Mouse (Mus musculus) midbrain, embryonic 12.5 days (tissue): ENCODE data around the gene Clta. TPM values are rescaled to one million over a fixed set of nuclear protein-coding genes. Genes with fewer than 3 reads are reported as not detected.

ENCODE experiments used
- ATAC-seq: fragments of 200-750 bp; cut with Nextera tagmentation; 2 replicates; pipeline ENCODE4 v1.8.0; 2017; ENCODE audit warnings: low read depth, moderate TSS enrichment, moderate library complexity; ENCODE audit not compliant: low FRiP score
- H3K27ac ChIP-seq: fragments of 300-500 bp; sonication (generic); replicated peaks from 2 replicates; pipeline ENCODE4 v1.5.1; 2016; ENCODE audit warnings: mild to moderate bottlenecking
- H3K27me3 ChIP-seq: fragments of 300-500 bp; sonication (generic); 2 replicates; pipeline ENCODE4 v1.6.1; 2016; ENCODE audit warnings: mild to moderate bottlenecking
- H3K36me3 ChIP-seq: fragments of 300-500 bp; sonication (generic); 2 replicates; pipeline ENCODE4 v1.6.1; 2016
- H3K4me1 ChIP-seq: fragments of 300-500 bp; sonication (generic); 2 replicates; pipeline ENCODE4 v1.6.1; 2016
- H3K4me2 ChIP-seq: fragments of 300-500 bp; sonication (generic); replicated peaks from 2 replicates; pipeline ENCODE4 v1.6.1; 2016; ENCODE audit warnings: mild to moderate bottlenecking, moderate library complexity
- H3K4me3 ChIP-seq: fragments of 300-500 bp; sonication (generic); 2 replicates; pipeline ENCODE4 v1.5.1; 2016; ENCODE audit warnings: mild to moderate bottlenecking
- H3K9ac ChIP-seq: fragments of 300-500 bp; sonication (generic); replicated peaks from 2 replicates; pipeline ENCODE4 v1.6.1; 2016; ENCODE audit warnings: mild to moderate bottlenecking, moderate library complexity
- H3K9me3 ChIP-seq: fragments of 300-500 bp; sonication (generic); 2 replicates; pipeline ENCODE4 v1.6.1; 2016; ENCODE audit warnings: mild to moderate bottlenecking
- WGBS: fragments of 180-500 bp; shearing (Covaris S2); methylation state at CpG from one replicate; pipeline ENCODE4 v1.1.7; 2016; 5-methylcytosine and 5-hydroxymethylcytosine counted together
- polyA plus RNA-seq: library from polyadenylated mRNA; unstranded; fragments of >200 nt; fragmentation: Nextera tagmentation; extraction: Ambion mirVana; gene quantifications from 2 replicates; pipeline ENCODE4 v1.2.1, GENCODE M21; 2016

Gene Clta
- polyA plus RNA-seq, 1 experiment from 2014 or later: 233 TPM

DNA sequence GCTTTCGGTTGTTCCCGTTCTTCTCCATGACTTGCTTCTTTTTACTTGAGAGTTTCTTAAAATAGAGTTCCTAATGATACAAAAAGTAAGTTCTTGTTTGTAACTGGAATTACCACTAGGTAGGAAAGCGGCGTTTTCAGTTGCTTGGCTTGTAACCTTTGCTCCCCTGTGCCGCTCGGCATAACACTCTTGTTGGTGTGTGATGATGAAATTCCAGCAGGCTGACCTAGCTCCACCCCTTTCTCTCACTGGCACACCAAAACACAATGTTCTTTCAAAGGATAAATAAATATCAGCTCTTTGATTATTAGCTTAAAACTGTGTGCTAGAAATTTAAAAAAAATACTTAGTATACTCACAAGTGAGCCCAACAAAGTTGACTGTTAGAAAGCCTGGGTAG lies 62.6 kb downstream of the Clta start:
- Histone ChIP-seq H3K27me3 (peaks cover 24% of the 10 kb centered on the region), H3K4me3 (no peak overlapping the region), H3K27ac (no peak overlapping the region), H3K36me3 (no peaks in the 10 kb centered on the region), H3K4me1 (peaks cover 15% of the 10 kb centered on the region), H3K9me3 (no peaks in the 10 kb centered on the region), H3K4me2 (no peak overlapping the region), H3K9ac (no peak overlapping the region)
- ATAC-seq: no peak
- WGBS: 93% methylated on average over 6 of the region's 6 CpGs

- peaks cover 29% of the 10 kb centered on the region for H3K27me3 ChIP-seq
- H3K36me3 ChIP-seq: no peaks in the 10 kb centered on the region
- no peak for ATAC-seq
- no peak overlapping the region for H3K9ac ChIP-seq
- 34% methylated on average over 9 of the region's 9 CpGs for WGBS
- H3K27ac ChIP-seq: no peak overlapping the region
- no peaks in the 10 kb centered on the region for H3K9me3 ChIP-seq
- H3K4me3 ChIP-seq: no peak overlapping the region
- peaks cover 16% of the 10 kb centered on the region for H3K4me1 ChIP-seq
- no peak overlapping the region for H3K4me2 ChIP-seq
Measured at GRCm38 (mm10) chr4:44068736-44069135, 64.5 kb downstream of the Clta start.

GRCm38 (mm10) chr4:44069411-44069810 lies 65.2 kb downstream of the Clta start:
- no peaks in the 10 kb centered on the region for H3K9me3 ChIP-seq
- no peak overlapping the region for H3K4me2 ChIP-seq
- no peak for ATAC-seq
- peaks cover 16% of the 10 kb centered on the region for H3K4me1 ChIP-seq
- no peak overlapping the region for H3K27ac ChIP-seq
- 93% methylated on average over 4 of the region's 4 CpGs for WGBS
- H3K4me3 ChIP-seq: no peak overlapping the region
- H3K9ac ChIP-seq: no peak overlapping the region
- H3K36me3 ChIP-seq: no peaks in the 10 kb centered on the region
- peaks cover 34% of the 10 kb centered on the region for H3K27me3 ChIP-seq

GRCm38 (mm10) chr4:44070641-44071040 lies 66.4 kb downstream of the Clta start:
- no peaks in the 10 kb centered on the region for H3K9me3 ChIP-seq
- no peak overlapping the region for H3K27ac ChIP-seq
- peaks cover 34% of the 10 kb centered on the region for H3K27me3 ChIP-seq
- H3K4me3 ChIP-seq: no peak overlapping the region
- peaks cover 16% of the 10 kb centered on the region for H3K4me1 ChIP-seq
- 71% methylated on average over 4 of the region's 4 CpGs for WGBS
- ATAC-seq: no peak
- no peak overlapping the region for H3K9ac ChIP-seq
- no peaks in the 10 kb centered on the region for H3K36me3 ChIP-seq
- H3K4me2 ChIP-seq: no peak overlapping the region

GRCm38 (mm10) chr4:44071741-44072145 lies 67.5 kb downstream of the Clta start:
- peaks cover 34% of the 10 kb centered on the region for H3K27me3 ChIP-seq
- H3K36me3 ChIP-seq: no peaks in the 10 kb centered on the region
- peak overlapping the region; percentile 90 for H3K4me3 ChIP-seq
- peak overlapping the region; percentile 90 for H3K4me2 ChIP-seq
- H3K9me3 ChIP-seq: no peaks in the 10 kb centered on the region
- 18% methylated on average over 11 of the region's 11 CpGs for WGBS
- H3K9ac ChIP-seq: peak overlapping the region; percentile 85
- H3K4me1 ChIP-seq: peaks cover 16% of the 10 kb centered on the region
- no peak for ATAC-seq
- no peak overlapping the region for H3K27ac ChIP-seq

DNA sequence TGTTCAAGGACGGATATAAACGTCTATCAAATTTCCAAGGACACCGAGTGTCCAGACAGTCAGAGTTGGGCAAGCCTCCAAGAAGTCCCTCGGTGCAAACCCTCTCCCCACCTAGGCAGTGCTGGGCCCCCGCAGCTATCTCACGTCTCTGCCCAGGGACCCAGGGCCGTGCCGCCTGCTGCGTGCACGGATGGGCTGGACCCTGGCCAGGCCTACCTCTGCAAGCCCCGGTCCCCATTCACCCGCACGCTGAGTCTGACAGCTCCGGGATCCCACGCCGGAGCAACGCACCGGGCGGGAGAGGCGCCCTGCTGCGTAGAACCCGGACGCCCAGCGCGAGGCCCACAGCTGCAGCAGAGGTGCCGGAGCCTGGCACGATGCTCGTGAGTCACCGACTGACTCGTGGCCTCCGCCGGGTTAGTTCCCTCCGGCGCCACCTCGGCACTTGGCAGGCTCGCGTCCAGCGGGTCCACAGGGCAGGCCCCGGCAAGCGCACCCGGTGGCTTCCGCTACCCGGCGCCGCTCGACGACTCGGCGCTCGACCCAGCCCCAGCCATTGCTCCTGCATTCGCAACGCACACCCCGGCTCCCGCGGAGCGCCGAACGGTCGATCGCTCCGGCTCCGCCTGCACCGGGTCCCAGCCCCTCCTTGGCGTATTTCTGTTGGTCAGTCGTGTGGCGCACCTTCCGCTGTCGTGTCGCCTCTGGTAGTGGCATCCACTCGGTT lies 68.1 kb downstream of the Clta start:
- peak overlapping the region; percentile 90 for H3K4me3 ChIP-seq
- WGBS: under 1% methylated on average over 58 of the region's 70 CpGs
- H3K27ac ChIP-seq: peak overlapping the region; percentile 69
- peak overlapping the region; percentile 90 for H3K4me2 ChIP-seq
- H3K36me3 ChIP-seq: no peaks in the 10 kb centered on the region
- ATAC-seq: peak; percentile 98
- peaks cover 34% of the 10 kb centered on the region for H3K27me3 ChIP-seq
- peak overlapping the region; percentile 85 for H3K9ac ChIP-seq
- H3K4me1 ChIP-seq: peaks cover 16% of the 10 kb centered on the region
- H3K9me3 ChIP-seq: no peaks in the 10 kb centered on the region

- H3K36me3 ChIP-seq: no peaks in the 10 kb centered on the region
- H3K9me3 ChIP-seq: no peaks in the 10 kb centered on the region
- peak overlapping the region; percentile 90 for H3K4me3 ChIP-seq
- peak overlapping the region; percentile 90 for H3K4me2 ChIP-seq
- peaks cover 27% of the 10 kb centered on the region for H3K27me3 ChIP-seq
- 10% methylated on average over 9 of the region's 9 CpGs for WGBS
- peak; percentile 53 for ATAC-seq
- peak overlapping the region; percentile 69 for H3K27ac ChIP-seq
- peaks cover 16% of the 10 kb centered on the region for H3K4me1 ChIP-seq
- H3K9ac ChIP-seq: peak overlapping the region; percentile 85
Measured at GRCm38 (mm10) chr4:44072873-44073441, 68.7 kb downstream of the Clta start.

DNA sequence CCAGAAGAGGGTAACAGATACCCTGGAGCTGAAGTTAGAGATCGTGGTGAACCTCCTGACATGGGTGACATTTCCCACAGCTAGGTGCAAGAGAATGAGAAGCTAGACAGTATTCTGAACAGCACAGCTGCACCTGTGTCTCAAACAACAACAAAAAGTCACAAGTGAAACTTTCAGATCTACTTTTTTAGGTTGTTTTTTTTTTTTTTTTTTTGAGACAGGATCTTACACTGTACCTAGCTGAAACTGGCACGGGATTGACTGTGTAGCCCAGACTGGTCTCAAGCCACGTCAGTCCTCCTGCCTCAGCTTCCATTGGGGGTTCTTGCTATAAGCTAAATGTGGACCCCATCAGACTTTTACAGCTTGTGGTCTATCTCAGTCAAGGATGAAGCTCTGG lies 69.5 kb downstream of the Clta start:
- H3K9me3 ChIP-seq: no peaks in the 10 kb centered on the region
- WGBS: 77% methylated on average over 3 of the region's 3 CpGs
- H3K27me3 ChIP-seq: peaks cover 26% of the 10 kb centered on the region
- H3K27ac ChIP-seq: no peak overlapping the region
- no peak overlapping the region for H3K9ac ChIP-seq
- peaks cover 12% of the 10 kb centered on the region for H3K4me1 ChIP-seq
- no peaks in the 10 kb centered on the region for H3K36me3 ChIP-seq
- ATAC-seq: no peak
- H3K4me2 ChIP-seq: no peak overlapping the region
- H3K4me3 ChIP-seq: no peak overlapping the region

GRCm38 (mm10) chr4:44074422-44074821 lies 70.2 kb downstream of the Clta start:
- no peak for ATAC-seq
- Histone ChIP-seq H3K9me3 (no peaks in the 10 kb centered on the region), H3K36me3 (no peaks in the 10 kb centered on the region), H3K27me3 (peaks cover 29% of the 10 kb centered on the region), H3K4me2 (no peak overlapping the region), H3K4me3 (no peak overlapping the region), H3K4me1 (peaks cover 11% of the 10 kb centered on the region), H3K27ac (no peak overlapping the region), H3K9ac (no peak overlapping the region)
- WGBS: 73% methylated on average over 4 of the region's 4 CpGs

DNA sequence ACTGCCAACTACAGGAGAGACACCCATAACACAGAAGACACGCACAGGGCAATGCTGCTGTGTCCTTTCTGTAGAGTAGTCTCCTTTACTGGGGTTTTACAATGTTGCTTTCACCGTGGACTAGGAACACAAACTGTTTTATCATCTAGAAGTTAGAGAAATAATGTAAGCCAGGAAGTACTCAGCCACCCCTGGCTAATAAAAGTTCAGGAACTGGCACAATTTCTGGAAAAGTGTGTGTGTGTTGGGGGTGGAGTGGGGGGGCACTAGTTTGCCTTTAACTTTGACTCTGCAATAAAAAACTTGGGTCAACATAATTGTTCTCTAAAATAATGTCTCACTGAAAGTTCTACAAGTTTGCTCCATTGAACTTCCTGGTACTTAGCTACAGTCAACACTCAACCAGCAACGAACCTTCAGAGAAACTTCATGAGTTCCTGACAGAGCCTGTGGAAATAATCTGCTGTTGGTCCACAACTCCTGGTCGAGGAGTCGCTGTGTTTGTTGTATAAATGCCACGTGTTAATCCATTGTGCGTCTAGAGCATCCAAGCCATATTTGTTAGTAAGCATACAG lies 74.2 kb downstream of the Clta start:
- H3K9ac ChIP-seq: no peak overlapping the region
- 85% methylated on average over 7 of the region's 7 CpGs for WGBS
- ATAC-seq: no peak
- H3K36me3 ChIP-seq: no peaks in the 10 kb centered on the region
- H3K4me2 ChIP-seq: no peak overlapping the region
- no peaks in the 10 kb centered on the region for H3K4me1 ChIP-seq
- peaks cover 13% of the 10 kb centered on the region; the same call in 1 of the 2 replicates for H3K27me3 ChIP-seq
- H3K4me3 ChIP-seq: no peak overlapping the region
- no peak overlapping the region for H3K27ac ChIP-seq
- H3K9me3 ChIP-seq: no peaks in the 10 kb centered on the region
